Mouse (Mus musculus) brain, embryonic 14.5 days (tissue): ENCODE measurements around the gene Gm49373.
A peak's percentile ranks its signal among the peaks of the same experiment; 100 is the strongest.

ENCODE experiments used
- CTCF ChIP-seq: fragments of 200-500 bp; IDR thresholded peaks from 2 replicates; pipeline ENCODE4 v1.5.1; 2012; ENCODE audit warnings: inconsistent platforms, mild to moderate bottlenecking, moderate library complexity, borderline replicate concordance; ENCODE audit not compliant: insufficient read depth, insufficient read length; ENCODE audit errors: extremely low read depth
- POLR2A ChIP-seq: fragments of 200-500 bp; IDR thresholded peaks from 2 replicates; pipeline ENCODE4 v1.6.1; 2012; ENCODE audit warnings: mild to moderate bottlenecking, inconsistent platforms, borderline replicate concordance; ENCODE audit not compliant: poor library complexity, insufficient read depth, insufficient read length, severe bottlenecking; ENCODE audit errors: extremely low read depth

GRCm38 (mm10) chr9:21091707-21092320 lies 18.9 kb upstream of the Gm49373 start, which contains the start of the genes Gm38431 and Raver1:
- no peak for TF ChIP-seq CTCF
- peak; percentile 71; the same call in 1 of the 2 replicates for TF ChIP-seq POLR2A
